Mouse (Mus musculus): ENCODE measurements around the gene Gng7. TPM values are rescaled to one million over a fixed set of nuclear protein-coding genes. Genes with fewer than 3 reads are reported as not detected.

The Gng7 gene
- polyA plus RNA-seq, 1 experiment from 2014 or later = 4.8 TPM

DNA sequence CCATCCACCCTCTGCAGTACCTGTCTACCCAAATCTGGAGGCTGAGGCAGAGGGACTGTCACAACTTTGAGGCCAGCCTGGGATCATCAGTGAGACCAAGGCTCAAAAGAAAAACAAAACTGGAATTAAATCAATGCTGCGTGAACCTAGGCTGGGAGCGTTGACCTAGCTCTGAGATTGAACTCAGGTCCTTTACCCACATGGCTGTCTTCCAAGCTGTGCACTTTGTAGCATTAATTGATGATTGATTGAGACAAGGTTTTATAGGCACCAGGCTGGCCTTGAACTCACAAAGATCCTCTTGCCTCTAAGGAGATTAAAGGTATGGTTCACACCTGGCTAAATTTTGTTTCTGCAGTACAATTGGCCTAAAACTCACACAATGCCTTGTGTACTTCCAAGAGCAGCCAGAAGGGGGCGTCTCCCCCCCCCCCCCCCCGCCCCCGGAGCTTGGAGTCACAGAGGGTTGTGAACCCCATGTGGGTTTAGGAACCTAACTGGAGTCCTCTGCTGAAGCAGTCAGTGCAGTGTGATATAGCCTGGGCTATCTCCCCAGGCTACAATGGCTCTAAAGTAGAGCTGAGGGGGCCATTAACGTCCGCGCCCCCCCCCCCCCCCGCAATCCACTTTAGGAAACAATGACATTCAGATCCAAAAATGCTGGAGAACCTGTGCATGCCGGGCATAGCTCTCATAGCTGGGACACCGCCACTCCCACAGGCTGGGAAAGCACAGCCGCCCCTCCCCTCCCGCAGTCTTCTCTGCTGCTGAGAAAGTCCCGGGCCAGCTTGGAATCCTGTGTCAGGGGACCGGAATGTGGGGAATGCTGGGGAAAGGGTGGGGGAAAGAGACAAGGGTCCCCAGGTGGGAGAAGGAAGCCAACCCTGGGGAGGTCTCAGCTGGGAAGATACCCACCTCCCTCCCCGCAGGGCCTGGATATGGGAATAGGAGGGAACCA is 53.9 kb downstream of the Gng7 start:
- H3K27me3 ChIP-seq (ENCODE audit: control insufficient read depth, insufficient read depth, low read length) = no peaks in the 10 kb centered on the region
- H3K4me1 ChIP-seq (ENCODE audit: control insufficient read depth, insufficient read depth, low read length) = peaks cover 24% of the 10 kb centered on the region
- no peak overlapping the region for H3K4me3 ChIP-seq (ENCODE audit: low read length)
- H3K9me3 ChIP-seq (ENCODE audit: control insufficient read depth, low read length) = no peaks in the 10 kb centered on the region
- 13% methylated on average over 16 of the region's 16 CpGs for WGBS
- H3K27ac ChIP-seq (ENCODE audit: low read depth, low read length) = peak overlapping the region; percentile 87
- peak; percentile 75 for ATAC-seq (ENCODE audit: low FRiP score, low TSS enrichment)
- H3K36me3 ChIP-seq (ENCODE audit: control insufficient read depth, insufficient read depth, low read length) = no peaks in the 10 kb centered on the region
- H3K4me2 ChIP-seq (replicated peaks; ENCODE audit: low read depth, low read length) = peak overlapping the region; percentile 19; the same call in 1 of the 2 replicates
- no peak overlapping the region for H3K9ac ChIP-seq (ENCODE audit: low read depth, low read length)

DNA sequence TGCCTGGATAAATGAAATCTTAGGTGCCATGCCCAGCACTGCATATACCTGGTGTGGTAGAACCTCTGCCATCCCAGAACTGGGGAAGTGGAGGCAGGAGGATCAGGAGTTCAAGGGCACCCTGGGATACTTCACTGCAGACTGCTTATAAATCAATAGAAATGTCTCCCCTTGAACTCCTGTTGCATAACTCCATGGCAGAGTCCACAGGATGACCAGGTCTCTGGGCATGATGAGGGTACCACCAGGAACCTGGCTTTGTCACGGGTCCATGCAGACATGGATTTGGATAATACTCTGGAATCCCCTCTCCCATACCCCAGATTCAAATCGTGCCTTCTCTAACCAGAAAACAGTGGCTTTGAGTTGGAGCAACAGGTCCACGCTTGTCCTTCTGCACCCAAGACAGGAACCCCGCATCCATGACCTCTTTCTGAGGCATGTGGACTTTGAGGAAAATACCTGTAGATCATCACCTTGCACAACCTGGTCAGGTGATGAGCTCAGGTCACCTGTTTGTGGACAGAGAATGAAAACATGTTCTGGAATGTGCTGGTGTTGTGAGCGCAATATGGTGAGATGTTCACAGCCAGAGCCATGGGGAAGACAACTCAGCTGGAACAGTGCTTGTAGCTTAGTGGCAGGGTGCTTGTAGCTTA is 55.6 kb downstream of the Gng7 start:
- Histone ChIP-seq H3K9me3 (ENCODE audit: control insufficient read depth, low read length) (no peaks in the 10 kb centered on the region), H3K27ac (ENCODE audit: low read depth, low read length) (no peak overlapping the region), H3K4me3 (ENCODE audit: low read length) (no peak overlapping the region), H3K9ac (ENCODE audit: low read depth, low read length) (no peak overlapping the region), H3K4me1 (ENCODE audit: control insufficient read depth, insufficient read depth, low read length) (peaks cover 31% of the 10 kb centered on the region), H3K4me2 (replicated peaks; ENCODE audit: low read depth, low read length) (no peak overlapping the region), H3K36me3 (ENCODE audit: control insufficient read depth, insufficient read depth, low read length) (no peaks in the 10 kb centered on the region), H3K27me3 (ENCODE audit: control insufficient read depth, insufficient read depth, low read length) (no peaks in the 10 kb centered on the region)
- ATAC-seq (ENCODE audit: low FRiP score, low TSS enrichment) = no peak
- 93% methylated on average over 5 of the region's 5 CpGs for WGBS

DNA sequence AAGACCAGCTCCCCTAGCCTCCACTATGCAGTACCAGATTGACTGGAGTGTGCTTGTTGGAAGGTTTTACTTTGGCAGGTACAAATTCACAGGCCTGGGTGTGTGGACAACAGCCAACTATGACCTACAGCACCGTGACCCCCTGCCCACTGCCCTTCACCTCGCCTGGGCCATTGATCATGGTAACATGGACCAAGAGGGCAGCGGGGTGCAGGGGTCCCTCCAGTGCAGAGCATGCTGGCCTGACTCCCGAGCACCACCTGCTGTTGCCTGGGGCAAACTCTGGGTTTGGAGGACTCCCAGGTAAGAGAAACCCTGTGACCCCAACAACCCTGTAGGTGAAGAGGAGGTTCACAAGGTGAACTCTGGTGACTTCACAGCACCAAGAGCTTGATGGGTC is 57.0 kb downstream of the Gng7 start:
- no peak overlapping the region for H3K9ac ChIP-seq (ENCODE audit: low read depth, low read length)
- no peak for ATAC-seq (ENCODE audit: low FRiP score, low TSS enrichment)
- no peak overlapping the region for H3K4me3 ChIP-seq (ENCODE audit: low read length)
- H3K9me3 ChIP-seq (ENCODE audit: control insufficient read depth, low read length) = no peaks in the 10 kb centered on the region
- no peak overlapping the region for H3K4me2 ChIP-seq (replicated peaks; ENCODE audit: low read depth, low read length)
- H3K27me3 ChIP-seq (ENCODE audit: control insufficient read depth, insufficient read depth, low read length) = no peaks in the 10 kb centered on the region
- 71% methylated on average over 4 of the region's 4 CpGs for WGBS
- H3K36me3 ChIP-seq (ENCODE audit: control insufficient read depth, insufficient read depth, low read length) = no peaks in the 10 kb centered on the region
- no peak overlapping the region for H3K27ac ChIP-seq (ENCODE audit: low read depth, low read length)
- peaks cover 26% of the 10 kb centered on the region for H3K4me1 ChIP-seq (ENCODE audit: control insufficient read depth, insufficient read depth, low read length)

DNA sequence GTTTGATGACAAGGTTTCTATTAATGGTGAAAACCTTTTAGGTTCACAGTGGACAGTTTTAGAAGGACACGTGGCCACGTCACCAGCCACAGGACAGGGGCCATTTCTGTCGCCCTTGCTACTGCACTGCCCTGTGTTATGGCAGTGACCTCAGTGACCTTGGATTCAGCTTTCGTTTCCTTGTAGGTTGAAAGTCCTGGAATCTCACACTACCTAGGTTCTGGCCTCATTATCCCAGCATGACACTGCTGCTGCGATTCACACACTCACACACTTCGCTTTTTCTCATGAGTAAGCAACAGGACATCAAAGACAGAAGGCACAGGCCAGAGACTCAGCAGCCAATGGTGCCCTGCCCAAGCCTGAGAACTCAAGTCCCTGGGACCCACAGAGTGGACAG is 57.8 kb downstream of the Gng7 start:
- Histone ChIP-seq H3K27ac (ENCODE audit: low read depth, low read length) (no peak overlapping the region), H3K36me3 (ENCODE audit: control insufficient read depth, insufficient read depth, low read length) (no peaks in the 10 kb centered on the region), H3K27me3 (ENCODE audit: control insufficient read depth, insufficient read depth, low read length) (no peaks in the 10 kb centered on the region), H3K4me1 (ENCODE audit: control insufficient read depth, insufficient read depth, low read length) (peaks cover 24% of the 10 kb centered on the region), H3K4me3 (ENCODE audit: low read length) (no peak overlapping the region), H3K4me2 (replicated peaks; ENCODE audit: low read depth, low read length) (no peak overlapping the region), H3K9me3 (ENCODE audit: control insufficient read depth, low read length) (no peaks in the 10 kb centered on the region), H3K9ac (ENCODE audit: low read depth, low read length) (no peak overlapping the region)
- no peak for ATAC-seq (ENCODE audit: low FRiP score, low TSS enrichment)
- WGBS = 69% methylated on average over 6 of the region's 6 CpGs

DNA sequence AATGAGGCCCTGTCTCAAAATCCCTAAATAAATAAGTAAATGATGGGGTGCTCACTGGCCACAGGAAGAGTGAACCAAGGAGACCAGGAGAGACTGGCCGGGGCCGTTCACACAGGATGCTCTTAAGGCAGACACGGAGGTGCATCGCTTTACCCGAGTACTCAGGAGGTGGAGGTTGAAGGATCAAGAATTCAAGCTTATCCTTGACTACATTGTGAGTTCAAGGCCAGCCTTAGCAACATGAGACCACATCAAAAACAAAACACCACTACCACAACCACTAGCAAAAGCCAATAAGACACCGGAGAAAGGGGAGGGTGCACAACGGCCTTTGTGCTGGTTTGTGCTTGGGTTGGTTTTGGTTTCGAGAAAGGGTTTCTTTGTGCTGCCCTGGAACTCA is 58.4 kb downstream of the Gng7 start:
- no peak overlapping the region for H3K4me2 ChIP-seq (replicated peaks; ENCODE audit: low read depth, low read length)
- no peak overlapping the region for H3K27ac ChIP-seq (ENCODE audit: low read depth, low read length)
- H3K27me3 ChIP-seq (ENCODE audit: control insufficient read depth, insufficient read depth, low read length) = no peaks in the 10 kb centered on the region
- H3K4me1 ChIP-seq (ENCODE audit: control insufficient read depth, insufficient read depth, low read length) = peaks cover 21% of the 10 kb centered on the region
- H3K36me3 ChIP-seq (ENCODE audit: control insufficient read depth, insufficient read depth, low read length) = no peaks in the 10 kb centered on the region
- no peak overlapping the region for H3K9ac ChIP-seq (ENCODE audit: low read depth, low read length)
- no peak overlapping the region for H3K4me3 ChIP-seq (ENCODE audit: low read length)
- no peak for ATAC-seq (ENCODE audit: low FRiP score, low TSS enrichment)
- H3K9me3 ChIP-seq (ENCODE audit: control insufficient read depth, low read length) = no peaks in the 10 kb centered on the region
- 95% methylated on average over 8 of the region's 8 CpGs for WGBS

DNA sequence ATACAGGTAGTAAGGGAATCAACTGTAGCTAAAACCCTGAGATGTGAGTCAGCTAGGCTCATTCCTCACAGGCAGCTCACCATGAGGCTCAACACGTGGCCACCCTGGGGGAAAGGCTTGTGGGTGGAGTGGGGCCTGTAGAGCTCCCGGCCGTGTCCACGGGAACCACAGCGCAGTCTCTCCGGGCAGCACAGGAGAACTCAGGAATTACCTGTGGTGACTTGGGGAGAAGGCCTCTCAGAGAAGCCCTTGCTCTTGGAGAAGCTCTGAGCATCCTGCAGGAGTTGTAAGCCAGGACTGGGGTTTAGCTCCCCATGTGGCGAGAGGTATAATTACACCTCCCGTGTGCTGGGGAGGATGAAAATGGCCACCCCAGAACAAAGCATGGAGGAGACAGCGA is 59.2 kb downstream of the Gng7 start:
- H3K4me1 ChIP-seq (ENCODE audit: control insufficient read depth, insufficient read depth, low read length) = peaks cover 12% of the 10 kb centered on the region
- no peak overlapping the region for H3K9ac ChIP-seq (ENCODE audit: low read depth, low read length)
- H3K4me2 ChIP-seq (replicated peaks; ENCODE audit: low read depth, low read length) = no peak overlapping the region; the same call in 1 of the 2 replicates
- no peaks in the 10 kb centered on the region for H3K27me3 ChIP-seq (ENCODE audit: control insufficient read depth, insufficient read depth, low read length)
- no peaks in the 10 kb centered on the region for H3K9me3 ChIP-seq (ENCODE audit: control insufficient read depth, low read length)
- H3K27ac ChIP-seq (ENCODE audit: low read depth, low read length) = no peak overlapping the region
- WGBS = 21% methylated on average over 9 of the region's 9 CpGs
- H3K4me3 ChIP-seq (ENCODE audit: low read length) = no peak overlapping the region
- ATAC-seq (ENCODE audit: low FRiP score, low TSS enrichment) = peak; percentile 33; the same call in 1 of the 2 replicates
- no peaks in the 10 kb centered on the region for H3K36me3 ChIP-seq (ENCODE audit: control insufficient read depth, insufficient read depth, low read length)

DNA sequence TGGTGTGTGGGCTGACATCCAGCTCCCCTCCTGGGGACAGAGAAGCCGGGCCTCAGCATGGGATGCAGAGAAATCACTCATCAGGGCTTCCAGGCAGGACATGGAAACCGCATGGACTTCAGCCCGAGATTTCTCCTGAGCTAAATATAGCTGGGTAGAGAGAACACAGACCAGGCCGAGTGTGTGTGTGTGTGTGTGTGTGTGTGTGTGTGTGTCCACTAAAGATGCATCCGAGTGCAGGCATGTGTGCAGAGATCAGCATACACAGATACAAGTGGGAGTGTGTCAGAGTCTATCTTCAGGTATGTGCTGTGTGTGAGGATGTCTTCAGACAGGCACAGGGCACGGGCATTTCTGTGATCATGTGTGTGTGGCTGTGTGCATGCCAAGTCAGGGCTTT is 59.9 kb downstream of the Gng7 start:
- 69% methylated on average over 6 of the region's 6 CpGs for WGBS
- no peaks in the 10 kb centered on the region for H3K36me3 ChIP-seq (ENCODE audit: control insufficient read depth, insufficient read depth, low read length)
- peaks cover 7% of the 10 kb centered on the region for H3K4me1 ChIP-seq (ENCODE audit: control insufficient read depth, insufficient read depth, low read length)
- H3K9me3 ChIP-seq (ENCODE audit: control insufficient read depth, low read length) = no peaks in the 10 kb centered on the region
- H3K27ac ChIP-seq (ENCODE audit: low read depth, low read length) = no peak overlapping the region
- H3K4me3 ChIP-seq (ENCODE audit: low read length) = no peak overlapping the region
- no peak; the same call in 1 of the 2 replicates for ATAC-seq (ENCODE audit: low FRiP score, low TSS enrichment)
- H3K4me2 ChIP-seq (replicated peaks; ENCODE audit: low read depth, low read length) = no peak overlapping the region
- no peak overlapping the region for H3K9ac ChIP-seq (ENCODE audit: low read depth, low read length)
- H3K27me3 ChIP-seq (ENCODE audit: control insufficient read depth, insufficient read depth, low read length) = no peaks in the 10 kb centered on the region

DNA sequence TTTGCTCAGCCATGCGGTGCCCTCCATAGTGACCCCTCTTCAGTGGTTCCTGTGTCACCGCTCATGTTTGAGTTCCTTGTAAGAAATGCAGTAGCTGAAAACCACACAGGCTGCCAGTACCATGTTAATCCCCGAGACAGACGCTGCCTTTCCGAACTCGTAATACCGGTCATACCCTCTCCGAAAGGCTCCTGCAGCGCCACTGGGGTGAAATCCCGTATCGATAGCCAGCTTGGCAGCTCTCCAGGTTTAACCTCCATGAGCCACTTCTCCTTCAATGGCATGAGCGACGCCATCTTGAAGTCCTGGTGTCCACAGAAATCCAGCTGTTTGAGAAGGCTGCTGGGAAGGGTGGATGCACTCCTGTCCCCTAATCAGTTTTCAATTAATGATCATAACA is 60.3 kb downstream of the Gng7 start:
- Histone ChIP-seq H3K4me3 (ENCODE audit: low read length) (no peak overlapping the region), H3K9me3 (ENCODE audit: control insufficient read depth, low read length) (no peaks in the 10 kb centered on the region), H3K9ac (ENCODE audit: low read depth, low read length) (no peak overlapping the region), H3K4me1 (ENCODE audit: control insufficient read depth, insufficient read depth, low read length) (peaks cover 7% of the 10 kb centered on the region), H3K27ac (ENCODE audit: low read depth, low read length) (no peak overlapping the region), H3K4me2 (replicated peaks; ENCODE audit: low read depth, low read length) (no peak overlapping the region), H3K36me3 (ENCODE audit: control insufficient read depth, insufficient read depth, low read length) (no peaks in the 10 kb centered on the region), H3K27me3 (ENCODE audit: control insufficient read depth, insufficient read depth, low read length) (no peaks in the 10 kb centered on the region)
- no peak for ATAC-seq (ENCODE audit: low FRiP score, low TSS enrichment)
- WGBS = 79% methylated on average over 13 of the region's 13 CpGs

DNA sequence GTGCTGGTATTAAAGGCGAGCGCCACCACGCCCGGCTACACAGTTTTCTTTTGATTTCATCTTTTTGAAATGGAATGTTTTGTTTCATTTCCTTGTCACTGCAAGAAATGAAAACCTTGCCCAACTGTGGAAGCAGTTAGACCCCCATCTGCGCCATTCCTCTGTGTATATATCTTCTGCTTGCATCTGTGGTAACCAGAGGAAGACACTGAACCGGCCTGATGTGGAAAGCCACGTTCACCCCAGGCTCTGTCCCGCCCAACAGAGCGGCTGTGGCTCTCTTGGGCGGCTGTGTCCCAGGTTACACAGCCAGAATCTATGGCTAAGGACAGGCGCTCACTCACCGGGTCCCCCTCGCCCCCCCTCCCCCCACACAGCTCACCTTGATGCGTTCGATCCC is 62.3 kb downstream of the Gng7 start:
- Histone ChIP-seq H3K27me3 (ENCODE audit: control insufficient read depth, insufficient read depth, low read length) (no peaks in the 10 kb centered on the region), H3K36me3 (ENCODE audit: control insufficient read depth, insufficient read depth, low read length) (no peaks in the 10 kb centered on the region), H3K9me3 (ENCODE audit: control insufficient read depth, low read length) (no peaks in the 10 kb centered on the region), H3K4me2 (replicated peaks; ENCODE audit: low read depth, low read length) (no peak overlapping the region), H3K4me1 (ENCODE audit: control insufficient read depth, insufficient read depth, low read length) (peaks cover 16% of the 10 kb centered on the region), H3K4me3 (ENCODE audit: low read length) (no peak overlapping the region), H3K27ac (ENCODE audit: low read depth, low read length) (no peak overlapping the region), H3K9ac (ENCODE audit: low read depth, low read length) (no peak overlapping the region)
- 76% methylated on average over 15 of the region's 15 CpGs for WGBS
- ATAC-seq (ENCODE audit: low FRiP score, low TSS enrichment) = no peak
